Mouse (Mus musculus) embryonic fibroblast, embryonic 13.5 days (primary cell): ENCODE results near the gene Col25a1.

ENCODE experiments used
- CTCF ChIP-seq: IDR thresholded peaks from 2 replicates; pipeline ENCODE4 v1.5.1; 2011; ENCODE audit warnings: mild to moderate bottlenecking, control low read depth, low read length, moderate library complexity, borderline replicate concordance; ENCODE audit not compliant: insufficient read depth
- POLR2A ChIP-seq: IDR thresholded peaks from 2 replicates; pipeline ENCODE4 v1.6.1; 2011; ENCODE audit warnings: low read depth, mild to moderate bottlenecking, control low read depth, low read length, moderate library complexity

- no peak for TF ChIP-seq CTCF
- no peak for TF ChIP-seq POLR2A
Measured at GRCm38 (mm10) chr3:130291926-130292325, 160.6 kb downstream of the Col25a1 start.
